Mouse (Mus musculus): ENCODE results near the gene St3gal4.

St3gal4 gene

GRCm38 (mm10) chr9:34997880-34998865, 120.9 kb downstream of the St3gal4 start:
- no peak for DNase-seq
